Mouse (Mus musculus): ENCODE data around the gene Hrh2. TPM values are rescaled to one million over a fixed set of nuclear protein-coding genes. Genes with fewer than 3 reads are reported as not detected.

The Hrh2 gene
- total RNA-seq (2023), result 10 to 100 TPM; 26.7 to 27.4 TPM

DNA sequence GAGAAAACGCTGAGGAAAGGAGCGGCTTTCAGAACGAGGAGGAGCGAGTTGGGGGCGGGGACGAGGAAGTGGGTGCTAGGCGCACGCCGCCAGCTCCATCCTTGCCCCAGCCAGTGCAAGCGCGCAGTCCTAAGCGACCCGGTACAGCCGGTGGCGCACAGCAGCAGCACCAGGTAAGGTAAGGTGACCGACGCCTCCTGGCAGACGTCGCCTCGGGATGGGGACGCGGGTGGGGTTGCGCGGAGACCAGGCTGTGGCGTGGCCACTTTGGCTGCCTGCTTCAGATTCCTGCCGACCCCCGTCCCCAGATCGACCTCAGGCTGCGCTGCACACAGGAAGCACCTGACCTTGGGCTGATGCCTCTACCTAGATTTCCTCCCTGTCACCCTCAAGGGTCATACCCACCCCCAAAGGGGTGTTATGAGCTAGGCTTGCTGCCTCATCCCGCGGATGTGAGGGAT, at the start of gene Hrh2:
Hrh2 (plus strand) TSS at position 109 of the 461 bp plus-strand sequence.

Other genes with a start within 250 kb of the Hrh2 start
- not detected for gene Drd1, start 136.4 kb upstream of the Hrh2 start, total RNA-seq (2023)
- 10 to 100 TPM; 24.1 to 26.5 TPM for gene Sfxn1, start 120.3 kb upstream of the Hrh2 start, total RNA-seq (2023)
- 1 to 10 TPM in 1 of 2 experiments, under 1 TPM in 1; 0.73 to 1.2 TPM for gene Cplx2, start 179.2 kb downstream of the Hrh2 start, total RNA-seq (2023)